Mouse (Mus musculus) neural tube, embryonic 15.5 days (tissue): Measurements from ENCODE around the gene Tenm3. TPM values are rescaled to one million over a fixed set of nuclear protein-coding genes. Genes with fewer than 3 reads are reported as not detected.
A peak's percentile ranks its signal among the peaks of the same experiment; 100 is the strongest.

Experiments
- ATAC-seq: fragments of 200-750 bp; cut with Nextera tagmentation; 2 replicates; pipeline ENCODE4 v1.8.0; 2017; ENCODE audit warnings: mild to moderate bottlenecking, moderate TSS enrichment, moderate library complexity; ENCODE audit not compliant: low FRiP score
- H3K27ac ChIP-seq: fragments of 300-500 bp; sonication (generic); replicated peaks from 2 replicates; pipeline ENCODE4 v1.5.1; 2015; ENCODE audit warnings: mild to moderate bottlenecking, inconsistent platforms
- H3K27me3 ChIP-seq: fragments of 300-500 bp; sonication (generic); replicated peaks from 2 replicates; pipeline ENCODE4 v1.6.1; 2015; ENCODE audit warnings: inconsistent platforms
- H3K36me3 ChIP-seq: fragments of 300-500 bp; sonication (generic); 2 replicates; pipeline ENCODE4 v1.6.1; 2015; ENCODE audit warnings: inconsistent platforms
- H3K4me1 ChIP-seq: fragments of 300-500 bp; sonication (generic); 2 replicates; pipeline ENCODE4 v1.6.1; 2015; ENCODE audit warnings: inconsistent platforms
- H3K4me2 ChIP-seq: fragments of 300-500 bp; sonication (generic); 2 replicates; pipeline ENCODE4 v1.6.1; 2015; ENCODE audit warnings: inconsistent platforms, mild to moderate bottlenecking, moderate library complexity
- H3K4me3 ChIP-seq: fragments of 300-500 bp; sonication (generic); replicated peaks from 2 replicates; pipeline ENCODE4 v1.5.1; 2015; ENCODE audit warnings: mild to moderate bottlenecking, inconsistent platforms
- H3K9ac ChIP-seq: fragments of 300-500 bp; sonication (generic); replicated peaks from 2 replicates; pipeline ENCODE4 v1.6.1; 2015; ENCODE audit warnings: mild to moderate bottlenecking, inconsistent platforms
- H3K9me3 ChIP-seq: fragments of 300-500 bp; sonication (generic); replicated peaks from 2 replicates; pipeline ENCODE4 v1.6.1; 2016; ENCODE audit warnings: inconsistent platforms
- WGBS: fragments of 180-500 bp; shearing (Covaris S2); methylation state at CpG from one replicate; pipeline ENCODE4 v1.1.7; 2015; ENCODE audit warnings: mixed read lengths; 5-methylcytosine and 5-hydroxymethylcytosine counted together
- polyA plus RNA-seq: library from polyadenylated mRNA; unstranded; fragments of >200 nt; fragmentation: Nextera tagmentation; extraction: Ambion mirVana; gene quantifications from 2 replicates; pipeline ENCODE4 v1.2.1, GENCODE M21; 2015

Gene Tenm3
- polyA plus RNA-seq, 1 experiment from 2014 or later = 37.7 TPM

DNA sequence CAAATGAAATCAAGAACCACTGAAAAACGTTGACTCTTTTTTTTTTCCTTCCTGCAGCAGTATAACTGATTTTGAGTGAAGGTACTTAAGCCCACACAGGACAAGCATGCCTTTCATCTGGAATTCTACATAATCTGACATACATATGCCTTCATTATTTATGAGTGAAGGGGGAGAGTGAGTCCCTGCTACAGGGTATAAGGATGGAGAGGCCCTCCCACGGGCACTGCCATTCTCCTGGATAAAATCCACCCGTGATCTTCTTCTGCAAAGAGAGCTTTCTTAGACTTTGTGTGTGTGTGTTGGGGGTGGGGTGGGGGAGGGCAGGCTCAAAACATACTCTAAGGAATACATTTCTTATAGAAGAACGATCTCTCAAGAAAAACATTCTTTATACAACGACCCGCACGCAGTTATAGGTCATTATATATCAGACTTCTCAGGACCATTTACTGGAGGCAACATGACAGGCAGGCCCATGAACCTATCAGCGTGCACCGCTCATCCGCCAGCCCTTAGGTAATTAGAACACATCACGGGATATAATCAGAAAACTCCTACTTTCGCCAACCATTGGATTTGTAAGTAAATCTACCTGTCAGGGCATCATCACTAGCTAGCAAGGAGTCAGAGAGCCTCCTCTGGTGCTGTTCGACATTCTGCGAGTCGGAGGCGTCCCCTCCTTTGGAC lies 77.1 kb downstream of the Tenm3 start:
- 71% methylated on average over 16 of the region's 16 CpGs for WGBS
- no peaks in the 10 kb centered on the region for H3K9me3 ChIP-seq

DNA sequence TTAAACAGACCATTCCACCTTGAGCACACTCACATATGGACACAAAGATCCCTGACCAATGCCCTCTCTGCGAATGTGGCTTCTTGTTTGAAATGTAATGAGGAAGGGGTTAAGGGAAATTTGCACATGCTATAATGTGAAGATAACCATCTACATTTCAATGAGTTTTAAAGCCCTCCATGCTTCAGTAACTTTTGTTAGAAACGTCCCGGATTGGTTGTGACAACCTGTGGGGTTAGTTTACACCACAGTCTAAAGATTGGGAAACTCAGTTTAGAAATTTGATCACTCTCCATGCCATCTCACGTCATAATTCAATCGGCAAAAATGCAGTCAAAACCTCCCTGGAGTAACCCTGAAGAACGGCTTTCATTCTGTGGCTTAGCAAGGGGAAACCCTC lies 78.5 kb downstream of the Tenm3 start:
- Histone ChIP-seq H3K27me3 (no peaks in the 10 kb centered on the region), H3K4me3 (no peak overlapping the region), H3K4me1 (no peaks in the 10 kb centered on the region), H3K4me2 (no peak overlapping the region), H3K9ac (no peak overlapping the region), H3K36me3 (no peaks in the 10 kb centered on the region), H3K27ac (no peak overlapping the region), H3K9me3 (no peaks in the 10 kb centered on the region)
- 57% methylated on average over 6 of the region's 6 CpGs for WGBS
- no peak for ATAC-seq

More for the DNA sequence above, 77.1 kb downstream of the Tenm3 start:
- H3K36me3 ChIP-seq = no peaks in the 10 kb centered on the region
- no peaks in the 10 kb centered on the region for H3K4me1 ChIP-seq
- no peak for ATAC-seq
- H3K27ac ChIP-seq = no peak overlapping the region
- no peak overlapping the region for H3K9ac ChIP-seq
- H3K27me3 ChIP-seq = no peaks in the 10 kb centered on the region
- H3K4me2 ChIP-seq = no peak overlapping the region
- no peak overlapping the region for H3K4me3 ChIP-seq

DNA sequence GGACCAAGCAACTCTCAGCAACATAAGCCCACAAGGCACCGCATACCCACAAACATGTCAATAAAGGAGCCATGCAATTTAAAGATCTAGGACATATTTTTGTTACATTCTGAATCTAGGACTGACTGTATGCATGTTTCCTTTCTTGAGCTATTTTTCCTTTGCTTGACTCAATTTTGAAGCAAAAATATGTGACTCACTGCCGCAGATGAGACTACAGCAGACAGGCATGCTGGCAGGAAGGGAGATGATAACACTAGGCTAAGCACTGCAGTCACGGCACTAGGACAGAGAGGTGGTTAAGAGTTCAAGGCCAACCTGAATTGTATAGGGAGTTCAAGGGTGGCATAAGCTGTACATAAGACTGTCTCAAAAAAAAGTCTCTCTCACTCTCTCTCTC lies 79.7 kb downstream of the Tenm3 start:
- Histone ChIP-seq H3K9ac (no peak overlapping the region), H3K36me3 (no peaks in the 10 kb centered on the region), H3K4me1 (no peaks in the 10 kb centered on the region), H3K4me2 (no peak overlapping the region), H3K9me3 (no peaks in the 10 kb centered on the region), H3K27me3 (no peaks in the 10 kb centered on the region), H3K27ac (no peak overlapping the region), H3K4me3 (no peak overlapping the region)
- no peak for ATAC-seq
- WGBS = 81% methylated on average over 3 of the region's 3 CpGs

DNA sequence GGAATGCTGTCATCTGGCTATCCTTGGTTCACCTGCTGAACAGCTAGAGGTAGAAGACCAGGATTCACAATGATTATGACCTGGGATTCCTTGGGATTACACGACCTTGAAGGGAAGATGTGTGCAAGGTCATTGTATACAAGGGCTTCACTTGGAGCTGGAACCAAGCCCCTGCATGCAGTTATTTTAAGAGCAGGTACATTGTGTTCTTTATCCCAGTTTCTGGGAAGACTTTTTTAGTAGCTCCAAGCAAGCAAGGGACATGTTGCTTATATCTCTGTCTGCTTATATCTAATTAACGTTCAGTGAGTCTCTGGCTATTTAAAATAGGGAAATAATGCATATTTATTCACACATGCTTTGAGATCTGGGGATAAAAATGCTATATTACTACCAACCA lies 86.9 kb downstream of the Tenm3 start:
- H3K4me1 ChIP-seq = no peaks in the 10 kb centered on the region
- H3K27ac ChIP-seq = no peak overlapping the region
- H3K4me3 ChIP-seq = no peak overlapping the region
- no peak for ATAC-seq
- H3K27me3 ChIP-seq = no peaks in the 10 kb centered on the region
- no peak overlapping the region for H3K4me2 ChIP-seq
- no peaks in the 10 kb centered on the region for H3K36me3 ChIP-seq
- H3K9me3 ChIP-seq = no peaks in the 10 kb centered on the region
- H3K9ac ChIP-seq = no peak overlapping the region
- 87% methylated on average over 2 of the region's 2 CpGs for WGBS

DNA sequence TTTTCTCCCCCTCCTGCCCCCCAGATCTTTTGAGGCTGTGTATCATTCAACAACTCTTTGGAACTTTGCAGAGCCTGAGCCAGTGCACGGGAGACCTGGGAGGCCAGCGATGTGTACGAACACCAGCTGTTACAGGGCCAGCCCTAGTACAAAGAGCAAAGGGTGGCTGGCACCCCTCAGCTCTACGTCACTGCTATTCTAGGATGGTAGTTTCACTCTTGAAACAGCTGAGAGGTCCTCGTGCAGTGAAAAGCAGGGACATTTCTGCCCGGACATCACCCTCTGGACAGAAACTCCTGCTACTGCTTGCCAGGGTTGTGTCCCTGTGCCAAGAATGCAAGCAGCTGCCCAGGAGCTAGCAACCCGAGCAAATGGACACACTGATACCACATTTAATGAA lies 88.3 kb downstream of the Tenm3 start:
- H3K27me3 ChIP-seq = no peaks in the 10 kb centered on the region
- no peak for ATAC-seq
- no peak overlapping the region for H3K4me2 ChIP-seq
- no peak overlapping the region for H3K4me3 ChIP-seq
- H3K9ac ChIP-seq = no peak overlapping the region
- H3K36me3 ChIP-seq = no peaks in the 10 kb centered on the region
- WGBS = 58% methylated on average over 7 of the region's 7 CpGs
- no peaks in the 10 kb centered on the region for H3K9me3 ChIP-seq
- H3K27ac ChIP-seq = no peak overlapping the region
- H3K4me1 ChIP-seq = no peaks in the 10 kb centered on the region

DNA sequence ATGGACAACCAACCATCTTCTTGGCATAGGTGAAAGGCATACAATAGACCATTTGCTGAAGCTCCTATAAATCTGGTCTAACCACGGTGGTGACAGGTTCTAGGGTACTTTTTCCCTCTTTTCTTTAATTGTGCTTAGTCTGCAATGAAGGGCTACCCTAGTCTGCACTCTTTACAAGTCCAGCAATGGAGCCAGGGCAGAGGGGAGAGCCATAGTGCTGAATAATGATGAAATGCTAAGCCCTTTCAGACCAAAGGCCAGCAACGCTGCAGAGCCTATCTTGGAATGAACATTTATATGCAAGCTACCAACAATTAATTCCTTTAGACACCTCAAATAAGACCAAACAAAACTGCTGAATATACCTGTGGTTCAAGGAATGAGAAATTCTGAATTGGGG lies 88.8 kb downstream of the Tenm3 start:
- Histone ChIP-seq H3K4me1 (no peaks in the 10 kb centered on the region), H3K4me2 (no peak overlapping the region), H3K27me3 (no peaks in the 10 kb centered on the region), H3K9ac (no peak overlapping the region), H3K9me3 (no peaks in the 10 kb centered on the region), H3K36me3 (no peaks in the 10 kb centered on the region), H3K27ac (no peak overlapping the region), H3K4me3 (no peak overlapping the region)
- WGBS = 85% methylated on average over 2 of the region's 2 CpGs
- ATAC-seq = no peak

DNA sequence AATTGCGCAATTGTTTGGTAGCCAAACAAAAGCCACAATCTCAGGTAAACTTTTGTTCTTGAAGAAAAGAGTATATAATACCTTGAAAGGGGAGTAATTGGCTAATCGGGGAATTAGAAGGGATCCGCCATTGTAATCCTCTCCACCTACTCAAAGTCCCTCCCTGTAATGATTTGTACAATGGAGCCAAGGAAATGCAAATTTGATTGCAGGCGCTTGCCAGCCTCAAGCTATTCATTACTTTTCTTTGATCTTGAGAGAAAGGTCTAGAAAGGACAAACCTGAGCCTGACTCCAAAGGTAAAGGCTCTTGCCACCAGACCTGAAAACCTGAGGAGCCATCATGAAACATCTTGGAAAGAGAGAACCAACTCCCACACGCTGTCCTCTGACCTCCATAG lies 91.8 kb downstream of the Tenm3 start:
- H3K4me2 ChIP-seq = no peak overlapping the region
- H3K27me3 ChIP-seq = no peaks in the 10 kb centered on the region
- no peak overlapping the region for H3K9ac ChIP-seq
- no peaks in the 10 kb centered on the region for H3K36me3 ChIP-seq
- no peaks in the 10 kb centered on the region for H3K9me3 ChIP-seq
- no peak for ATAC-seq
- H3K4me3 ChIP-seq = no peak overlapping the region
- 63% methylated on average over 5 of the region's 5 CpGs for WGBS
- no peak overlapping the region for H3K27ac ChIP-seq
- H3K4me1 ChIP-seq = no peaks in the 10 kb centered on the region

DNA sequence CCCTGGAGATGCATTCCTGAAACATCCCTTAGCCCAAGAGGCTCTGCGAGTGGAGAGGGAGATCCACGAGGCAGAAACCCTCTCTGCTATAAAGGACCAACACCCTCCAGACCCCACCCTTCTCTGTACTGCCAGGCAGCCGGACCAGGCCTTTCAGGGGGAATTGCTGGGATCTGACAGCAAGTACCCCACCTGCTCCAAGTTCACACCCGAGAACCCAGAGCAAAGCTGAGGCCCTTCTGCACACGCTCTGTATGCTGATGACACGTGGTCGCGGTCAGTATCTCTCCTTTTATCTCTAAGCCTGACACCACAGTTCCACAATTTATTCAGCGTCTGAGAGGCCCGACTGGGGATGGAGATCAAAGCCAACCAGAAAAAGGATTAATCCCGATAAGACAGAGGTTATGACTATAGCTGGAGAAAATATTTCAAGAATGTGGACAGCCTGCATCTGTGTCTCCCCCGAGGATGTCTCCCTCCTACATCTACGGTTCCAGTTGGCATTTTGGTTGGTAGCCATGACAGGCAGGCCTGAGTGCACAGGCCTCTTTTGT lies 95.2 kb downstream of the Tenm3 start:
- ATAC-seq = no peak
- H3K9ac ChIP-seq = no peak overlapping the region
- no peaks in the 10 kb centered on the region for H3K36me3 ChIP-seq
- H3K4me3 ChIP-seq = no peak overlapping the region
- no peak overlapping the region for H3K27ac ChIP-seq
- H3K9me3 ChIP-seq = no peaks in the 10 kb centered on the region
- no peaks in the 10 kb centered on the region for H3K27me3 ChIP-seq
- WGBS = 71% methylated on average over 13 of the region's 13 CpGs
- H3K4me1 ChIP-seq = no peaks in the 10 kb centered on the region
- no peak overlapping the region for H3K4me2 ChIP-seq

DNA sequence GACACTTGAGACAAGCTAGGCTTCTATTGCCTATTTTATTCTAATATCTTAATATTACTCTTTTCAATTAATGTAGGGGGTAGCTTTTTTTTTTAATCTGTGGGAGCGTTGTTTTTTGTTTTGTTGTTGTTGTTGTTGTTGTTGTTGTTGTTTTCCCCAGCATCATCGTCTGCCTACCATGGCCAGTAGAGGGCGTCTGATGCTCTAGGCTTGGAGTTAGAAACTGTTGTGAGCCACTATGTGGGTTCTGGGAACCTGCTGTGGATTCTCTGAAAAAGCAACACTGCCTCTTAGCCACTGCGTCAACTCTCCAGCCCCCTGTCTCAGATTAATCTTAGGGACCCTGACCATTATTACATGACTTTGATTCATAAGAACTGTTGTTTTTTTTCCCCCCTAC lies 99.8 kb downstream of the Tenm3 start:
- no peak for ATAC-seq
- WGBS = 95% methylated on average over 4 of the region's 4 CpGs
- Histone ChIP-seq H3K36me3 (no peaks in the 10 kb centered on the region), H3K4me1 (peaks cover 14% of the 10 kb centered on the region), H3K27ac (no peak overlapping the region), H3K4me2 (no peak overlapping the region), H3K9ac (no peak overlapping the region), H3K4me3 (no peak overlapping the region), H3K9me3 (no peaks in the 10 kb centered on the region), H3K27me3 (no peaks in the 10 kb centered on the region)

DNA sequence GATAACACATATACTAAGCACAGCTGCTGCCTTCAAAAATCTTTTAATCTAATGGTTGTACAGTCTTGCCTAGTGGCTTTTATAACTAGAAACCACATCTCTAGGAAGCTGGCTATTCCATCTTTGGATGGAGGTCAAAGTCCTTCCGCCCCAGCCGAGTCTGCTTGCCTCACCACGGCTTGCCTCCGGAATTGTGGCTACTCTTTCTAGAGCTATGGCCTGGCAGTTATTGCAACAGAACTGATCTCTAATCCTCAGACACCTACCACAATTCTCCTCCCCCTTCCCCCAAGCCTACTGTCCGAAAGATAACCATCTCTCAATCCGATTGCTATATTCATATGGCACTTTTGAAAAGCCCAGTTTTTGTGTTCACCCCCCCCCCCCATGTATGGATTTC lies 101.0 kb downstream of the Tenm3 start:
- Histone ChIP-seq H3K4me3 (no peak overlapping the region), H3K4me2 (no peak overlapping the region), H3K9ac (no peak overlapping the region), H3K36me3 (no peaks in the 10 kb centered on the region), H3K4me1 (peaks cover 14% of the 10 kb centered on the region), H3K27ac (no peak overlapping the region), H3K27me3 (no peaks in the 10 kb centered on the region), H3K9me3 (no peaks in the 10 kb centered on the region)
- WGBS = 97% methylated on average over 6 of the region's 6 CpGs
- ATAC-seq = no peak

DNA sequence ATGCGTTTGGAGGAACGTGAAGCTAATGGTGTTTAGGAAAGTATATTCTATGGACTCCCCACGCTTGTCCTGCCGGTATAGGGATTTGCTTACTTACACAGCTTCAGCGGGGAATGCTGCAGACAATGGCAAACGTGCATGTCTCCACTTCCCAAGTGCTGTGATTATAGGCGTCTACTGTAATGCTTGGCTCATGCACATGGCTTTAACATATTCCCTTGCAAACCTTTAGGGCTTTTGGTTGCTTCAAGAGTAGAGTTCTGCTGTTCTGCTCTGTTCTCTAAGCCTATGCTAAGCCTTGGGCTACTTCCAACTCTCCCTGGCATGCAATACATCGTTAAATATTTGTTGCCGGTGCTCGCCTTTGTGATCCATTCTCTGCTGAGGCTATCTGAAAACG lies 102.8 kb downstream of the Tenm3 start:
- 0 out of 2 replicates have a peak overlapping the region, but pooled peaks have one; percentile 48 for H3K27ac ChIP-seq
- no peaks in the 10 kb centered on the region for H3K27me3 ChIP-seq
- no peak overlapping the region for H3K9ac ChIP-seq
- H3K9me3 ChIP-seq = no peaks in the 10 kb centered on the region
- WGBS = 49% methylated on average over 11 of the region's 11 CpGs
- H3K4me2 ChIP-seq = peak overlapping the region; percentile 52; the same call in 1 of the 2 replicates
- H3K36me3 ChIP-seq = no peaks in the 10 kb centered on the region
- H3K4me3 ChIP-seq = no peak overlapping the region
- no peak for ATAC-seq
- H3K4me1 ChIP-seq = peaks cover 19% of the 10 kb centered on the region

DNA sequence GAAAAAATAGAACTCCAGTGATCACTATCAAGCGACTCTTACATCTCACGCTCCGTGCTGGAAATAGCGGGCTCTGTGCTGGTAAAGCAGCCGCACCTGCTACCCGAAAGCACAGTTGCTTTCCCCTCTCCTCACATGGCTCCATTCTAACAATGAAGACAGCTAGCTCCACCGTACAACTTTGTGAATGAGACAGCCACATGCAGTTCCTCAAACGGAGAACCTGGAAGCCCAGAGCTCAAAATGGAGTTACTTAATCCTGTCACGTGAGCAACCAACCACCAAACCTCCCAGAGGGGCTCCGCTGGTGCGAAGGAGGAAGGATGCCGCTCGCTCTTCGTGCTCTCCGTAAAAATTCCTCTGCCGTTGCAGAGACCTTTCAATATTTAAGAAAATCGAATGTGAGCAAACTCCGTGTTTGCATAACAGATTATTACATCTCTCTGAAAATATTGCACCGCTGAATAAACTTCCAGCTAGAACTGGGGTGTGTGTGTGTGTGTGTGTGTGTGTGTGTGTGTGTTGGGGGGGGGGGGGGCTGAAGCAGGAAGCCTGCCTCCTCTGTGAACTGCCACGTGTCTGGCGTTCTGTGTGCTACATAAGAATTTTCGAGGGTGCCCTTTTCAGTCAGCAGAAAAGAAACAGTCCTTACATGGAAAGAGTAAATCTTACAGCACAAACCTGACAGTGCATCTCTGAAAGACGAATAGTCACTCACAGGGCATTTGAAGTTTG lies 103.4 kb downstream of the Tenm3 start:
- Histone ChIP-seq H3K36me3 (no peaks in the 10 kb centered on the region), H3K27me3 (no peaks in the 10 kb centered on the region), H3K4me1 (peaks cover 20% of the 10 kb centered on the region), H3K4me2 (peak overlapping the region; percentile 52), H3K27ac (peak overlapping the region; percentile 48; the same call in 1 of the 2 replicates), H3K4me3 (peak overlapping the region; percentile 28), H3K9ac (no peak overlapping the region), H3K9me3 (no peaks in the 10 kb centered on the region)
- WGBS = 44% methylated on average over 23 of the region's 23 CpGs
- ATAC-seq = peak; percentile 32
